Comparison of ENCODE assay signal across 24 mouse cellular contexts in genomic region chr5:121537588-121537987, GRCm38 (mm10). TPM values are rescaled to one million over a fixed set of nuclear protein-coding genes. Genes with fewer than 3 reads are reported as not detected.
A peak's percentile ranks its signal among the peaks of the same experiment; 100 is the strongest.
DNase-seq lines count a peak whose midpoint lies in the region; ATAC-seq and TF ChIP-seq lines count a peak whose summit lies in the region.
"Had no signal": no experiment of that assay in that cellular context is flagged by ENCODE, and none has a peak within 500 bp of the region (broad histone marks: within the 10 kb centered on the region; RNA-seq: fewer than 3 reads in every experiment).

No protein-coding gene starts in this region.

- TF ChIP-seq EP300 in liver, postnatal 0 days (IDR thresholded peaks at IDR 0.05; ENCODE audit: low read depth) = no peak

- no peak for DNase-seq in heart, adult 9 months (ENCODE audit: low spot score in 2 of 2)
- DNase-seq in liver, embryonic 13.5 days = no peak
- no peak for DNase-seq in liver, postnatal 0 days
- no peak for DNase-seq in ES-E14 (ENCODE audit: low read depth, low spot score)
- DNase-seq in cerebellum, adult 9-10 months = no peak
- DNase-seq: adrenal gland, adult 8-10 months; adrenal gland, postnatal 36 days; cerebellum, adult 11-12 months; cerebellum, adult 9-11 months; cerebellum, postnatal 36 days; gastrocnemius, postnatal 10 days; heart, adult 18-20 months; heart, postnatal 14 days; kidney, adult 18-20 months had no signal

- 74% methylated on average over 2 of the region's 2 CpGs for WGBS in heart, embryonic 12.5 days
- 89% methylated on average over 2 of the region's 2 CpGs for WGBS in liver, embryonic 13.5 days (ENCODE audit: insufficient replicate concordance)
- 92% methylated on average over 2 of the region's 2 CpGs for WGBS in liver, postnatal 0 days (ENCODE audit: insufficient replicate concordance)

- H3K4me1 ChIP-seq in heart, embryonic 12.5 days (replicated peaks) = peaks cover 5% of the 10 kb centered on the region
- peaks cover 55% of the 10 kb centered on the region for H3K4me1 ChIP-seq in liver, embryonic 13.5 days (replicated peaks)
- peaks cover 4% of the 10 kb centered on the region for H3K4me1 ChIP-seq in liver, postnatal 0 days (ENCODE audit: insufficient read depth)
- H3K4me1 ChIP-seq in ES-E14 (ENCODE audit: control insufficient read depth in 2 of 2, insufficient read depth in 2 of 2, low read length in 2 of 2, poor library complexity in 1 of 2) = peaks cover 10 to 14% of the 10 kb centered on the region in 2 experiments
- H3K4me1 ChIP-seq: embryonic facial prominence, embryonic 13.5 days; intestine, embryonic 15.5 days had no signal

- no peak overlapping the region for H3K4me3 ChIP-seq in heart, embryonic 12.5 days
- H3K4me3 ChIP-seq in liver, embryonic 13.5 days (replicated peaks) = no peak overlapping the region
- no peak overlapping the region for H3K4me3 ChIP-seq in liver, postnatal 0 days (ENCODE audit: low read depth, low read length)
- no peak overlapping the region for H3K4me3 ChIP-seq in ES-E14 (ENCODE audit: insufficient read depth in 1 of 2, low read depth in 1 of 2, low read length in 2 of 2, poor library complexity in 1 of 2, severe bottlenecking in 1 of 2)
- H3K4me3 ChIP-seq: embryonic facial prominence, embryonic 13.5 days; heart, embryonic 13.5 days; hindbrain, embryonic 10.5 days; intestine, embryonic 15.5 days had no signal

- H3K9me3 ChIP-seq in heart, embryonic 12.5 days (replicated peaks) = no peaks in the 10 kb centered on the region
- no peaks in the 10 kb centered on the region for H3K9me3 ChIP-seq in liver, embryonic 13.5 days (replicated peaks)
- H3K9me3 ChIP-seq in liver, postnatal 0 days (ENCODE audit: low read length) = no peaks in the 10 kb centered on the region
- H3K9me3 ChIP-seq in ES-E14 (ENCODE audit: control insufficient read depth, insufficient read depth, low read depth, low read length) = no peaks in the 10 kb centered on the region
- H3K9me3 ChIP-seq: embryonic facial prominence, embryonic 13.5 days; heart, embryonic 13.5 days; hindbrain, embryonic 10.5 days; intestine, embryonic 15.5 days had no signal

- in situ Hi-C loops in ES-E14 (cut with MboI; ENCODE audit: low sequenced_read_pairs in 2 of 2, unreplicated experiment in 2 of 2) = no loop called here

- H3K27ac ChIP-seq in heart, embryonic 12.5 days (ENCODE audit: poor library complexity, severe bottlenecking) = peak overlapping the region; percentile 53
- no peak overlapping the region for H3K27ac ChIP-seq in liver, embryonic 13.5 days
- H3K27ac ChIP-seq in liver, postnatal 0 days (ENCODE audit: low read depth) = no peak overlapping the region
- peak overlapping the region; percentile 78 for H3K27ac ChIP-seq in ES-E14 (ENCODE audit: insufficient read depth, low read depth, low read length, poor library complexity, severe bottlenecking)
- H3K27ac ChIP-seq: embryonic facial prominence, embryonic 13.5 days; heart, embryonic 13.5 days; hindbrain, embryonic 10.5 days; hindbrain, embryonic 14.5 days; intestine, embryonic 15.5 days had no signal

- H3K36me3 ChIP-seq in heart, embryonic 12.5 days = peaks cover 53% of the 10 kb centered on the region
- peaks cover 66% of the 10 kb centered on the region for H3K36me3 ChIP-seq in liver, embryonic 13.5 days
- H3K36me3 ChIP-seq in liver, postnatal 0 days (replicated peaks; ENCODE audit: insufficient read depth, low read length) = peaks cover 44% of the 10 kb centered on the region
- H3K36me3 ChIP-seq in ES-E14 (ENCODE audit: control insufficient read depth, insufficient read depth, low read length, poor library complexity, severe bottlenecking) = peaks cover 20% of the 10 kb centered on the region

- H3K9ac ChIP-seq in heart, embryonic 12.5 days = no peak overlapping the region
- H3K9ac ChIP-seq in liver, embryonic 13.5 days = 0 out of 2 replicates have a peak overlapping the region, but pooled peaks have one; percentile 10
- no peak overlapping the region for H3K9ac ChIP-seq in liver, postnatal 0 days (replicated peaks)
- peak overlapping the region; percentile 31; the same call in 1 of the 2 replicates for H3K9ac ChIP-seq in ES-E14 (ENCODE audit: insufficient read depth, low read depth, low read length, poor library complexity, severe bottlenecking)
- H3K9ac ChIP-seq: embryonic facial prominence, embryonic 13.5 days; heart, embryonic 13.5 days; hindbrain, embryonic 14.5 days; intestine, embryonic 15.5 days had no signal

- TF ChIP-seq CTCF in liver, postnatal 0 days (IDR thresholded peaks at IDR 0.05; ENCODE audit: low read depth) = no peak

- no peaks in the 10 kb centered on the region for H3K27me3 ChIP-seq in heart, embryonic 12.5 days (replicated peaks)
- no peaks in the 10 kb centered on the region for H3K27me3 ChIP-seq in liver, embryonic 13.5 days
- no peaks in the 10 kb centered on the region for H3K27me3 ChIP-seq in liver, postnatal 0 days (ENCODE audit: insufficient read depth, low read length)
- H3K27me3 ChIP-seq: embryonic facial prominence, embryonic 13.5 days; heart, embryonic 13.5 days; intestine, embryonic 15.5 days had no signal

- H3K4me2 ChIP-seq in heart, embryonic 12.5 days = no peak overlapping the region
- no peak overlapping the region for H3K4me2 ChIP-seq in liver, embryonic 13.5 days
- H3K4me2 ChIP-seq in liver, postnatal 0 days (ENCODE audit: low read depth, low read length) = no peak overlapping the region
- H3K4me2 ChIP-seq: embryonic facial prominence, embryonic 13.5 days; heart, embryonic 13.5 days; hindbrain, embryonic 14.5 days; intestine, embryonic 15.5 days had no signal

- ATAC-seq in heart, embryonic 12.5 days (ENCODE audit: insufficient number of reproducible peaks, low FRiP score) = no peak
- no peak for ATAC-seq in liver, embryonic 13.5 days (ENCODE audit: low read depth)
- no peak for ATAC-seq in liver, postnatal 0 days
- no peak for ATAC-seq in activated CD4-positive, CD25-positive, alpha-beta regulatory T cell, adult 4 months
- ATAC-seq: intestine, embryonic 15.5 days had no signal

TF ChIP-seq in ES-E14, 5 proteins besides CTCF, POLR2A, EP300 and RAD21:
- no peak for TF ChIP-seq HCFC1 (IDR thresholded peaks at IDR 0.05; ENCODE audit: borderline replicate concordance, insufficient read depth, low read length)

RNA-seq across cellular contexts. Expression of gene Adam1a, which starts 7.7 kb away (rescaled TPM):
- 0.59 and 1.5 TPM in 2 replicates for polyA plus RNA-seq in heart, embryonic 12.5 days (2016; fragmentation: Nextera tagmentation; extraction: Ambion mirVana)
- polyA plus RNA-seq in liver, embryonic 13.5 days (2015; fragmentation: Nextera tagmentation; extraction: Ambion mirVana) = 0.33 and 0.48 TPM in 2 replicates
- polyA plus RNA-seq in liver, postnatal 0 days (2015; fragmentation: Nextera tagmentation; extraction: Ambion mirVana) = 0.15 and 0.25 TPM in 2 replicates
- total RNA-seq in ES-E14 (2012; rRNA removed) = 6.1 and 6.3 TPM in 2 replicates
- polyA plus RNA-seq in activated CD4-positive, CD25-positive, alpha-beta regulatory T cell, adult 4 months (2017; shearing (Covaris generic)) = 1 to 10 TPM in 1 of 2 experiments, under 1 TPM in 1; 0.54 to 1.4 TPM

RNA-seq across cellular contexts. Expression of gene Gm42878, which starts 7.7 kb away (rescaled TPM):
- not detected in 2 replicates for polyA plus RNA-seq in heart, embryonic 12.5 days (2016; fragmentation: Nextera tagmentation; extraction: Ambion mirVana)
- polyA plus RNA-seq in liver, embryonic 13.5 days (2015; fragmentation: Nextera tagmentation; extraction: Ambion mirVana) = not detected in 2 replicates
- not detected in 2 replicates for polyA plus RNA-seq in liver, postnatal 0 days (2015; fragmentation: Nextera tagmentation; extraction: Ambion mirVana)
- total RNA-seq in ES-E14 (2012; rRNA removed) = not detected in 2 replicates
- polyA plus RNA-seq in activated CD4-positive, CD25-positive, alpha-beta regulatory T cell, adult 4 months (2017; shearing (Covaris generic)) = not detected
- total RNA-seq: adrenal gland, adult 8-10 months; adrenal gland, postnatal 36 days; gastrocnemius, postnatal 10 days; gastrocnemius, postnatal 4 days; heart, adult 18-20 months; heart, postnatal 14 days had no signal
- polyA plus RNA-seq: embryonic facial prominence, embryonic 13.5 days; heart, embryonic 13.5 days; hindbrain, embryonic 10.5 days; hindbrain, embryonic 14.5 days; intestine, embryonic 15.5 days; kidney, embryonic 14.5 days had no signal

RNA-seq across cellular contexts. Expression of gene Mapkapk5, which starts 8.1 kb away (rescaled TPM):
- polyA plus RNA-seq in heart, embryonic 12.5 days (2016; fragmentation: Nextera tagmentation; extraction: Ambion mirVana) = 38.8 and 40.0 TPM in 2 replicates
- 27.4 and 29.1 TPM in 2 replicates for polyA plus RNA-seq in liver, embryonic 13.5 days (2015; fragmentation: Nextera tagmentation; extraction: Ambion mirVana)
- 15.5 and 18.1 TPM in 2 replicates for polyA plus RNA-seq in liver, postnatal 0 days (2015; fragmentation: Nextera tagmentation; extraction: Ambion mirVana)
- 94.3 and 111 TPM in 2 replicates for total RNA-seq in ES-E14 (2012; rRNA removed)
- polyA plus RNA-seq in activated CD4-positive, CD25-positive, alpha-beta regulatory T cell, adult 4 months (2017; shearing (Covaris generic)) = 10 to 100 TPM; 23.4 to 26.0 TPM

RNA-seq across cellular contexts. Expression of gene Adam1b, which starts 34.4 kb away (rescaled TPM):
- polyA plus RNA-seq in heart, embryonic 12.5 days (2016; fragmentation: Nextera tagmentation; extraction: Ambion mirVana) = 0.08 and 0.32 TPM in 2 replicates
- not detected in 2 replicates for polyA plus RNA-seq in liver, embryonic 13.5 days (2015; fragmentation: Nextera tagmentation; extraction: Ambion mirVana)
- polyA plus RNA-seq in liver, postnatal 0 days (2015; fragmentation: Nextera tagmentation; extraction: Ambion mirVana) = not detected in 2 replicates
- 0.09 TPM in 1 of 2 replicates, not detected in the other for total RNA-seq in ES-E14 (2012; rRNA removed)
- polyA plus RNA-seq in activated CD4-positive, CD25-positive, alpha-beta regulatory T cell, adult 4 months (2017; shearing (Covaris generic)) = not detected
- total RNA-seq: adrenal gland, postnatal 36 days; gastrocnemius, postnatal 10 days; gastrocnemius, postnatal 4 days; heart, adult 18-20 months; heart, postnatal 14 days had no signal
- polyA plus RNA-seq: brain, embryonic 14.5 days; embryonic facial prominence, embryonic 13.5 days; hindbrain, embryonic 14.5 days had no signal

RNA-seq across cellular contexts. Expression of gene Aldh2, which starts 56.0 kb away (rescaled TPM):
- 64.0 and 72.0 TPM in 2 replicates for polyA plus RNA-seq in heart, embryonic 12.5 days (2016; fragmentation: Nextera tagmentation; extraction: Ambion mirVana)
- polyA plus RNA-seq in liver, embryonic 13.5 days (2015; fragmentation: Nextera tagmentation; extraction: Ambion mirVana) = 123 and 138 TPM in 2 replicates
- polyA plus RNA-seq in liver, postnatal 0 days (2015; fragmentation: Nextera tagmentation; extraction: Ambion mirVana) = 395 and 411 TPM in 2 replicates
- 157 and 238 TPM in 2 replicates for total RNA-seq in ES-E14 (2012; rRNA removed)
- 10 to 100 TPM in 1 of 2 experiments, 1 to 10 TPM in 1; 7.1 to 11.2 TPM for polyA plus RNA-seq in activated CD4-positive, CD25-positive, alpha-beta regulatory T cell, adult 4 months (2017; shearing (Covaris generic))

Comparison
In these comparisons a context has a peak if more than half of its experiments do, and no peak if none do; other contexts are left out.
1. H3K9ac ChIP-seq: peak in liver, embryonic 13.5 days (single experiment) and ES-E14 (single experiment); none in heart, embryonic 12.5 days (single experiment) and liver, postnatal 0 days (single experiment).
2. H3K27ac ChIP-seq: peak in heart, embryonic 12.5 days (single experiment) and ES-E14 (single experiment); none in liver, embryonic 13.5 days (single experiment) and liver, postnatal 0 days (single experiment).